Mouse (Mus musculus) forebrain, postnatal 0 days (tissue): Measurements from ENCODE around the gene Slc35g1. TPM values are rescaled to one million over a fixed set of nuclear protein-coding genes. Genes with fewer than 3 reads are reported as not detected.

Source experiments
- ATAC-seq: fragments of 200-750 bp; cut with Nextera tagmentation; 2 replicates; pipeline ENCODE4 v1.8.0; 2017; ENCODE audit warnings: mild to moderate bottlenecking, moderate library complexity
- DNase-seq: peaks from one replicate; pipeline ENCODE4 v3.0.0-alpha.2; 2015
- H3K27ac ChIP-seq: fragments of 300-500 bp; sonication (generic); 2 replicates; pipeline ENCODE4 v1.5.1; 2014; ENCODE audit warnings: low read depth, mild to moderate bottlenecking, antibody characterized with exemption, low read length, moderate library complexity, mixed read lengths
- H3K27me3 ChIP-seq: fragments of 300-500 bp; sonication (generic); 2 replicates; pipeline ENCODE4 v1.6.1; 2014; ENCODE audit warnings: mild to moderate bottlenecking, low read length, mixed read lengths; ENCODE audit not compliant: insufficient read depth
- H3K36me3 ChIP-seq: fragments of 300-500 bp; sonication (generic); 2 replicates; pipeline ENCODE4 v1.6.1; 2014; ENCODE audit warnings: mild to moderate bottlenecking, moderate library complexity; ENCODE audit not compliant: insufficient read depth
- H3K4me1 ChIP-seq: fragments of 300-500 bp; sonication (generic); 2 replicates; pipeline ENCODE4 v1.6.1; 2014; ENCODE audit warnings: antibody characterized with exemption; ENCODE audit not compliant: insufficient read depth
- H3K4me2 ChIP-seq: fragments of 300-500 bp; sonication (generic); 2 replicates; pipeline ENCODE4 v1.6.1; 2014; ENCODE audit warnings: low read depth, mild to moderate bottlenecking, moderate library complexity
- H3K4me3 ChIP-seq: fragments of 300-500 bp; sonication (generic); 2 replicates; pipeline ENCODE4 v1.5.1; 2014; ENCODE audit warnings: low read depth, low read length, mixed read lengths
- H3K9ac ChIP-seq: fragments of 300-500 bp; sonication (generic); 2 replicates; pipeline ENCODE4 v1.6.1; 2014; ENCODE audit warnings: mild to moderate bottlenecking
- H3K9me3 ChIP-seq: fragments of 300-500 bp; sonication (generic); 2 replicates; pipeline ENCODE4 v1.6.1; 2016; ENCODE audit warnings: low read length
- CTCF ChIP-seq: sonication (generic); IDR thresholded peaks from 2 replicates; pipeline ENCODE4 v1.5.1; 2016; ENCODE audit warnings: antibody characterized with exemption, control low read depth, low read depth
- WGBS: fragments of 180-500 bp; shearing (Covaris S2); extraction: QIAGEN DNeasy Blood & Tissue Kit; methylation state at CpG from one replicate; pipeline ENCODE4 v1.1.7; 2014; 5-methylcytosine and 5-hydroxymethylcytosine counted together
- polyA plus RNA-seq: library from polyadenylated mRNA; unstranded; fragments of >200 nt; fragmentation: Nextera tagmentation; extraction: Ambion mirVana; gene quantifications from 2 replicates; pipeline ENCODE4 v1.2.1, GENCODE M21; 2015
- total RNA-seq: library from RNA; depleted of rRNA; stranded (reverse); fragments of >200 nt; gene quantifications from 2 replicates; pipeline ENCODE4 v1.2.3, GENCODE M21; 2014; rRNA removed

Slc35g1 gene
- total and polyA plus RNA-seq, 2 experiments from 2014 or later = 1.3 to 3.2 TPM

GRCm38 (mm10) chr19:38430475-38430874, 34.7 kb downstream of the Slc35g1 start:
- H3K9ac ChIP-seq = no peak overlapping the region
- no peak overlapping the region for H3K4me3 ChIP-seq
- no peaks in the 10 kb centered on the region for H3K27me3 ChIP-seq
- no peak for DNase-seq
- no peak for ATAC-seq
- H3K9me3 ChIP-seq = no peaks in the 10 kb centered on the region
- no peaks in the 10 kb centered on the region for H3K4me1 ChIP-seq
- TF ChIP-seq CTCF = no peak
- WGBS = 79% methylated on average over 8 of the region's 8 CpGs
- H3K36me3 ChIP-seq = no peaks in the 10 kb centered on the region
- H3K27ac ChIP-seq = no peak overlapping the region
- no peak overlapping the region for H3K4me2 ChIP-seq

- 73% methylated on average over 7 of the region's 7 CpGs for WGBS
- TF ChIP-seq CTCF = no peak
- DNase-seq = no peak
- H3K27ac ChIP-seq = no peak overlapping the region
- H3K27me3 ChIP-seq = no peaks in the 10 kb centered on the region
- no peak overlapping the region for H3K9ac ChIP-seq
- ATAC-seq = no peak
- H3K4me3 ChIP-seq = no peak overlapping the region
- H3K4me2 ChIP-seq = no peak overlapping the region
- no peaks in the 10 kb centered on the region for H3K36me3 ChIP-seq
- no peaks in the 10 kb centered on the region for H3K4me1 ChIP-seq
- H3K9me3 ChIP-seq = no peaks in the 10 kb centered on the region
These were observed 35.5 kb downstream of the Slc35g1 start for GRCm38 (mm10) chr19:38431326-38431725.

DNA sequence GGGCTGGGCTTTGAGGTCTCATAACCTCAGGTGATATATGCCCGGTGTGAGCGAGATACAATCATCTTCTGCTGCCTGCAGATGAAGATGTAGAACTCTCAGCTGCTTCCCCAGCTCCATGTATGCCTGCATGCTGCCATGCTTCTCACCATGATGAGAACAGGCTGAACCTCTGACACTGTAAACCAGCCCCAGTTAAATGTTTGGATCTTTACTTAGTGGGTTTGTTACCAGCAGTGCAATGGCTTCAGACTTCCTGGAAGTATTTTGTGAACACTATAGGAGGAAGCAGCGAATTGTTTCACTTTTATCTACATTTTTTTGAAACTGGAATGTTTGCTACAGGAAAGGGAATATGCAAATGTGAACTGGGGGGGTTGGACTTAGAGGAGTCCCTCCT, 36.2 kb downstream of the Slc35g1 start:
- no peak overlapping the region for H3K4me3 ChIP-seq
- ATAC-seq (no peak), DNase-seq (no peak)
- 80% methylated on average over 3 of the region's 3 CpGs for WGBS
- H3K4me1 ChIP-seq = no peaks in the 10 kb centered on the region
- no peaks in the 10 kb centered on the region for H3K9me3 ChIP-seq
- no peaks in the 10 kb centered on the region for H3K36me3 ChIP-seq
- no peaks in the 10 kb centered on the region for H3K27me3 ChIP-seq
- no peak for TF ChIP-seq CTCF
- H3K27ac ChIP-seq = no peak overlapping the region
- H3K9ac ChIP-seq = no peak overlapping the region
- no peak overlapping the region for H3K4me2 ChIP-seq

- Histone ChIP-seq H3K27me3 (no peaks in the 10 kb centered on the region), H3K4me2 (no peak overlapping the region), H3K9ac (no peak overlapping the region), H3K4me1 (no peaks in the 10 kb centered on the region), H3K4me3 (no peak overlapping the region), H3K27ac (no peak overlapping the region), H3K36me3 (no peaks in the 10 kb centered on the region), H3K9me3 (no peaks in the 10 kb centered on the region)
- no peak for ATAC-seq
- no peak for DNase-seq
- TF ChIP-seq CTCF = no peak
- 89% methylated on average over 2 of the region's 2 CpGs for WGBS
These were observed 37.6 kb downstream of the Slc35g1 start for GRCm38 (mm10) chr19:38433381-38433780.

- Histone ChIP-seq H3K4me1 (no peaks in the 10 kb centered on the region), H3K36me3 (no peaks in the 10 kb centered on the region), H3K9ac (no peak overlapping the region), H3K4me2 (no peak overlapping the region), H3K27me3 (no peaks in the 10 kb centered on the region), H3K9me3 (no peaks in the 10 kb centered on the region), H3K27ac (no peak overlapping the region), H3K4me3 (no peak overlapping the region)
- ATAC-seq (no peak), DNase-seq (no peak)
- 95% methylated on average over 15 of the region's 15 CpGs for WGBS
- no peak for TF ChIP-seq CTCF
These were observed 39.4 kb downstream of the Slc35g1 start for GRCm38 (mm10) chr19:38435221-38435620.

DNA sequence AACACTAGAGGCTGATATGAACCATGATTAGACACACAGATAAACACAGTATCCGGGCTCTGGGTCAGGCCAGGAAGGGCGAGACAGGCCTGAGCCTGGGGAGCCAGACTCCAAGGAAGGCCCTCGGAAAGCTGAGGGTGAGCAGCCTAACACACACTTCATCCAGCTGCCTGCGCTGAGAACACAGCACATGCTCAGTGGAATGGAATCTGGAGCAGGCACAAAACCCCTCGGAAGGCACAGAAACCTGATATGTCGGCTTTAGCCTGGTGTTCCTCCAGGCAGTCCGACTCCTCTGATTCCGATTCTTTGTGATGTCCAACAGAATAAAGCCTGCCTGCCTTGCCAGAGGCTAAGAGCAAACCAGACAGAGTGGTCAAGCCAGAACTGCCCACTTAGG, 46.1 kb downstream of the Slc35g1 start:
- Histone ChIP-seq H3K9ac (no peak overlapping the region), H3K4me2 (no peak overlapping the region), H3K36me3 (no peaks in the 10 kb centered on the region), H3K9me3 (no peaks in the 10 kb centered on the region), H3K27me3 (no peaks in the 10 kb centered on the region), H3K4me1 (no peaks in the 10 kb centered on the region), H3K27ac (no peak overlapping the region), H3K4me3 (no peak overlapping the region)
- TF ChIP-seq CTCF = no peak
- 77% methylated on average over 8 of the region's 8 CpGs for WGBS
- ATAC-seq (no peak), DNase-seq (no peak)

GRCm38 (mm10) chr19:38445758-38446157, 50.0 kb downstream of the Slc35g1 start:
- Histone ChIP-seq H3K27me3 (no peaks in the 10 kb centered on the region), H3K9me3 (no peaks in the 10 kb centered on the region), H3K4me3 (no peak overlapping the region), H3K27ac (no peak overlapping the region), H3K4me2 (no peak overlapping the region), H3K9ac (no peak overlapping the region), H3K4me1 (no peaks in the 10 kb centered on the region), H3K36me3 (no peaks in the 10 kb centered on the region)
- DNase-seq (no peak), ATAC-seq (no peak)
- WGBS = 85% methylated on average over 5 of the region's 5 CpGs
- TF ChIP-seq CTCF = no peak

Other genes with a start within 250 kb of the Slc35g1 start
- 10.6 and 13.0 TPM in 2 replicates for gene Fra10ac1, start 171.8 kb upstream of the Slc35g1 start, total RNA-seq
- gene Fra10ac1, start 171.8 kb upstream of the Slc35g1 start, polyA plus RNA-seq = 32.6 and 36.1 TPM in 2 replicates
- gene Lgi1, start 131.4 kb upstream of the Slc35g1 start, total RNA-seq = 19.2 and 20.3 TPM in 2 replicates
- 19.3 and 25.7 TPM in 2 replicates for gene Lgi1, start 131.4 kb upstream of the Slc35g1 start, polyA plus RNA-seq
- gene Plce1, start 85.1 kb downstream of the Slc35g1 start, total RNA-seq = 6.4 and 11.1 TPM in 2 replicates
- gene Plce1, start 85.1 kb downstream of the Slc35g1 start, polyA plus RNA-seq = 1.3 and 2.8 TPM in 2 replicates